Mouse (Mus musculus) gastrocnemius, adult 2 months (tissue): ENCODE measurements around the gene Rapgef4. TPM values are rescaled to one million over a fixed set of nuclear protein-coding genes. Genes with fewer than 3 reads are reported as not detected.

Experiments
- DNase-seq: peaks from one replicate; pipeline ENCODE4 v3.0.0; 2022
- H3K27ac ChIP-seq: fragments of 200-600 bp; 2 replicates; pipeline ENCODE4 v1.8.1; 2022; ENCODE audit warnings: mild to moderate bottlenecking
- H3K4me3 ChIP-seq: fragments of 200-600 bp; 2 replicates; pipeline ENCODE4 v1.8.1; 2022; ENCODE audit warnings: mild to moderate bottlenecking, moderate library complexity
- CTCF ChIP-seq: fragments of 200-600 bp; IDR thresholded peaks from 2 replicates; pipeline ENCODE4 v1.8.1; 2022; ENCODE audit warnings: antibody characterized with exemption, mild to moderate bottlenecking, moderate library complexity
- intact Hi-C: fragments of 180-260 bp; cut with DNase I; formaldehyde crosslinking; loops from one replicate; pipeline ENCODE4 v1.15.1; 2025
- total RNA-seq, 2 experiments: library from RNA; stranded (reverse); gene quantifications; 2 replicates each; pipeline ENCODE4 v1.2.3; 2021

Rapgef4 gene
- total RNA-seq, 2 experiments from 2014 or later, result 1.8 to 3.2 TPM

DNA sequence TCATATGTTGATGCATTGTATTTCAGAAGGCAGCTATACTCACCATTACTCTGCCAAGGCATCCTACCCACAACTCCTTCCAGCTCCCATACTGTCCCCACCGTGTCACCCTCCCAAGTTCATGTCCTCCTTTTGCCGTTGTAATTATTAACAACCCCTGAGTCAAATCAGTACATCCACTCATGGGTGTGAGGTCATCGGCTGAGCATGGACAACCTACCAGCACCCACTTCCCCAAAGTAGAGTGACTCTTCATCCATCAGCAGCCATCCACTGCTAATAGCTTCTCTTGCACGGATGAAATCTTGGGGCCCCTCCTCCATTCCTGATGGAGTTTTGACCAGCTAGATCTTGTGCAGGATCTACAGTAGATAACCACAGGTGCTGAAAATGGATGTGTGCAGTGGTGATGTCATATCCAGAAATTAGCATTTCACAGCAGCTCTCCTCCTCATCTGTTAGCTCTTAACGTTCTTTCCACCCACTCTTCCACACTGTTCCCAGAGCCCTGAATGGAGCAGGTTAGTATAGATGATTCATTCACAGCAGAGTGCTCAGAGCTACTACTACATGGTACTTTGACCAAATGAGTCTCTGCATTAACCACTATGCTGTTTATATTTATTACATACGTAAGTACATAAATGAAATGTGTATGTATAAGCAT lies 281.9 kb downstream of the Rapgef4 start:
- no peak for TF ChIP-seq CTCF

GRCm38 (mm10) chr2:72267390-72267789 lies 286.4 kb downstream of the Rapgef4 start:
- no peak overlapping the region for H3K27ac ChIP-seq
- TF ChIP-seq CTCF, result no peak
- H3K4me3 ChIP-seq, result no peak overlapping the region
- intact Hi-C loops, result no loop called here
- DNase-seq, result no peak

More for the DNA sequence above, 281.9 kb downstream of the Rapgef4 start:
- intact Hi-C loops, result no loop called here
- Histone ChIP-seq H3K4me3 (no peak overlapping the region), H3K27ac (no peak overlapping the region)
- no peak for DNase-seq

DNA sequence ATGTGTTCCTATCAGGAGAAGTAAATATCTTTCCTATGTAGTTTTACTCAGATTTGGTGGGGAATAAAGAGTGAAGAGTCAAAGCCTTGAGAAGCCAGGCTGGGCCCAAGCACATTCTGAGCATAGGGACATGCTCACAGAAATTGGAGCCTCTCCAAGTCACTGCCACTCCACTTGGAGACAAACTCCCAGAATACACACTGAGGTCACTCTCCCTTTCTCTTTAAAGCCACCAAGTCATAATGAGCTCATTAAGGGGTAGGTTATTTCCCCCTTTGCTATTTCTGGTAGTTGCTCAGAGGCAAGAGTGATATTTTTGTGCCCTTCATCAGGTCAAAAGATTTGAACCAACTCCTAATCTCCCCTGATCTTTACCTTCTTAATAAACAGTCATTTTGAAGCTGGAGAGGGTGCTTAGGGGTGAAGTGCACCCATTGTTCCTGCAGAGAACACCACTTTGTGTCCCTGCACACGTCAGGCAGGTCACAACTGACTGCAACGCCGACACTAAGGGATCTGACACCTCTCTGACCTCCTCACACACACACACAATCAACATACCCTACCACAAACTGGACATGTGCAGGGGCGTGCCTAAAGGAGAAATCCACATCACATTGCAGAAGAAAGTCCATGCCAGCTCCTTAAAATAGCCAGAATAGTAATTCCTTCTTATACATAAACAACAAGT lies 288.8 kb downstream of the Rapgef4 start:
- intact Hi-C loops, result no loop called here

GRCm38 (mm10) chr2:72278247-72278873 lies 297.3 kb downstream of the Rapgef4 start:
- intact Hi-C loops, result no loop called here
- no peak overlapping the region for H3K27ac ChIP-seq
- H3K4me3 ChIP-seq, result no peak overlapping the region
- no peak for TF ChIP-seq CTCF
- DNase-seq, result no peak

More for the DNA sequence above, 288.8 kb downstream of the Rapgef4 start:
- Histone ChIP-seq H3K27ac (peak overlapping the region; percentile 82), H3K4me3 (peak overlapping the region; percentile 28)
- peak; percentile 43 for DNase-seq
- TF ChIP-seq CTCF, result no peak

DNA sequence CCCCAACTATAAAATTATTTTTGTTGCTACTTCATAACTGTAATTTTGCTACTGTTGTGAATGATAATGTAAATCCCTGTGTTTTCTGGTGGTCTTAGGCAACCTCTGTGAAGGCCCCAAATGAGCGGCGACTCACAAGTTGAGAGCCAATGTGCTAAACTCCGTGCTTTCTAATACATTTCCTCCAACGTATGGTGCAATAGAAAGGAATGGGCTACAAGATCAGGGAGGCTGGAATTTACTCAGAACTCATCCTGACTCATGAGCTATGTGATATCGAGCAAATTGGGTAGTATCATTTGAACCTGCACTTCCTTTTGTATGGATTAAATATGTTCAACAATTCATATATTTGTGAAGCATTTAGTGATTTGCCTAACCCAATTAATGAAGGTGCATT lies 299.5 kb downstream of the Rapgef4 start:
- Histone ChIP-seq H3K4me3 (no peak overlapping the region), H3K27ac (no peak overlapping the region)
- no peak for TF ChIP-seq CTCF
- no peak for DNase-seq
- intact Hi-C loops, result no loop called here

- intact Hi-C loops, result no loop called here
- no peak for DNase-seq
- TF ChIP-seq CTCF, result no peak
- Histone ChIP-seq H3K4me3 (no peak overlapping the region), H3K27ac (no peak overlapping the region)
These were observed 300.9 kb downstream of the Rapgef4 start for GRCm38 (mm10) chr2:72281971-72282370.

DNA sequence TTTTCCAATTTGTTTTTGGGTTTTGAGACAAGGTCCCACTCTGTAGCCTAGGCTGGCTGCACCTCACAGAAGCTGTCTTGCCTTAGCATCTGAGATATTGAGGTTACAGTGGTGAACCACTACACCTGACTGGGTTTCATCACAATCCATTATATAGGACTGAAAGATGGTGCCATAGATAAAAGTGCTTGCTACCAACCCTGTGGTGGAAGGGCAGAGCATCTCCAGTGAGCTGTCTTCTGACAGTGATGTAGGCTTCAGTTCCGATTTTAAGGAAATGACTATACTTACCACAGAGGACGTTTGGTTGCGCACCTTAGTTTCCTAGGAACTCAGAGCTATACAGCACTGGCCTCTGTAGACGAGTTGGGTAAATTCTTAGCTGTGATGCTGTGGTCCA lies 301.7 kb downstream of the Rapgef4 start:
- Histone ChIP-seq H3K27ac (no peak overlapping the region), H3K4me3 (no peak overlapping the region)
- intact Hi-C loops, result no loop called here
- no peak for DNase-seq
- no peak for TF ChIP-seq CTCF

DNA sequence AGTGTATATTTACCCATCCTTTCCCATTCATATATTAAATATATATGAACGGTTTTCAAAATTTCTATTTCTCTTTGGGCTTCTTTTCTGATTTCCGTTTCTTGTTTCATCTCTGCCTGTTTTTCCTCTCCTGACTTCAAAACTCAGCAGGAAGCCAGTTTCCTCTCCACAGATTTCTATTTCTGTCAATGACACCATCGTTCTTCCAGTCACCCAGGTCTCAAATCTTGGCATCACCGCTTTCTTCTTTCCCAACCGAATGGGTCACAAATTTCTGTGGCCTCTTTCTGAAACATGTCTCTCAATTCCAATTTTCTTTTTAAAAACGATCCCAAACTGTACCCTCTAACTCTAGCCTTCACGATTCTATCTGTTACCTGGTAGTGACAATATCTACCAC lies 303.6 kb downstream of the Rapgef4 start:
- TF ChIP-seq CTCF, result no peak
- intact Hi-C loops, result no loop called here
- Histone ChIP-seq H3K4me3 (peak overlapping the region; percentile 84), H3K27ac (peak overlapping the region; percentile 98)
- DNase-seq, result no peak

DNA sequence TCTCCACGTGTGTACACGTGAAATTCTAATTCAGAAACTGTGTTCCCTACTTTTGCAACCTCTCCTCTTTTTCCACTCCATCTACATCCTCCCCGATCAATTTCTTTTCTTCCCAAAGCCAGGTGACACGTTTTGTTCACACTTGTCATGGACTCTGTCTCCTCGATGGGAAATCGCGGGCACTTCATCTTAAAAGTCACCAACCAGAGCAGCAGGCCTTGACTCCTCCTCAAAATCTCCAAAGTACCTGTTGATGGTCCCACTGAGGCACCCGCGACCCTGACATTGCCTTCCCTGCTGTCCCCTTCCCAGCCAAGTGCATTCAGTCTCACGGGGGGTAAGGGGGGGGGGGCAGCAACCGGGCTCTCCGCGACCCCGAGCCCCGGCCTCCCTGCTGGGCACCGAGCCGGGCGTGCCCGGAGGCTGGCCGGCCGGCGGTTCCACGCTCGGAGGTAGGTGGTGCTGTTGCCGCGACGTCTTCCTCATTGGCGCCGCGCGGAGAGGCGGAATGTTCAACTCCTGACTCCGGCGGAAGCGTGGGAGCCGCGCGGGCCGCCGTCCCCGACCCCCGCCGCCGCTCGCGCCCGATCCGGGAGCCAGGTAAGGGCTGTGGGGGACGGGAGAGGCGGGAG lies 304.3 kb downstream of the Rapgef4 start, which contains the start of gene Map3k20:
TSS of gene Map3k20 (plus strand) at position 382 of the 632 bp plus-strand sequence.
- peak; percentile 70 for TF ChIP-seq CTCF
- Histone ChIP-seq H3K4me3 (peak within 1 kb of the TSS; percentile 84), H3K27ac (peak within 1 kb of the TSS; percentile 98)
- intact Hi-C loops, result no loop called here
- peak; percentile 89 for DNase-seq

- DNase-seq, result peak; percentile 74
- intact Hi-C loops, result loop anchor here (1.0 kb wide), 1 partner anchor 51 kb away; no protein-coding TSS in a partner anchor
- TF ChIP-seq CTCF, result no peak
These were observed 305.0 kb downstream of the Rapgef4 start for GRCm38 (mm10) chr2:72285888-72286661.

DNA sequence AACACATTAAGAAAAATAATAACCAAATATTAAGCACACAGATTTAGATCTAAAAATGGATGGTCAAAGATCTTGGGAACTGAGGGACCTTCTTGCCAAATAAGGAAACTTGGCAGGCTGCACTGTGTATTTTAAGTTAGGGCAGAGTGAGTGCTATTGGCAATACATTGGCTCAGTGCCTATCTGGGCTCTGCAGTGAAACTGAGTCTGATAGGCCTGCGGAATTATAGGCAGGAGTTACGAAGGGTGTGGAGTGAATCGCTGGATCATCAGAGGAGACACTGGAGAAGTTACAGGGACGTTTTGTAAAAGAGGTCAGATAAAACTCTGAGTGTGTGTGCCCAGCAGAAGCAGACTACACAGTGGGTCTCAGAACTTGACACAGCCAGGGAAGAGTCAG lies 306.1 kb downstream of the Rapgef4 start:
- no peak for TF ChIP-seq CTCF
- H3K27ac ChIP-seq, result peak overlapping the region; percentile 98
- intact Hi-C loops, result no loop called here

More at GRCm38 (mm10) chr2:72285888-72286661, 305.0 kb downstream of the Rapgef4 start:
- H3K4me3 ChIP-seq, result peak overlapping the region; percentile 84
- H3K27ac ChIP-seq, result peak overlapping the region; percentile 98

More for the DNA sequence above, 306.1 kb downstream of the Rapgef4 start:
- no peak for DNase-seq
- peak overlapping the region; percentile 84 for H3K4me3 ChIP-seq
